Mouse (Mus musculus): Measurements from ENCODE around the gene Tnfrsf21. TPM values are rescaled to one million over a fixed set of nuclear protein-coding genes. Genes with fewer than 3 reads are reported as not detected.

Gene Tnfrsf21
- 51.9 and 53.8 TPM in 2 replicates for polyA plus RNA-seq (2015; fragmentation: Nextera tagmentation; extraction: Ambion mirVana)

DNA sequence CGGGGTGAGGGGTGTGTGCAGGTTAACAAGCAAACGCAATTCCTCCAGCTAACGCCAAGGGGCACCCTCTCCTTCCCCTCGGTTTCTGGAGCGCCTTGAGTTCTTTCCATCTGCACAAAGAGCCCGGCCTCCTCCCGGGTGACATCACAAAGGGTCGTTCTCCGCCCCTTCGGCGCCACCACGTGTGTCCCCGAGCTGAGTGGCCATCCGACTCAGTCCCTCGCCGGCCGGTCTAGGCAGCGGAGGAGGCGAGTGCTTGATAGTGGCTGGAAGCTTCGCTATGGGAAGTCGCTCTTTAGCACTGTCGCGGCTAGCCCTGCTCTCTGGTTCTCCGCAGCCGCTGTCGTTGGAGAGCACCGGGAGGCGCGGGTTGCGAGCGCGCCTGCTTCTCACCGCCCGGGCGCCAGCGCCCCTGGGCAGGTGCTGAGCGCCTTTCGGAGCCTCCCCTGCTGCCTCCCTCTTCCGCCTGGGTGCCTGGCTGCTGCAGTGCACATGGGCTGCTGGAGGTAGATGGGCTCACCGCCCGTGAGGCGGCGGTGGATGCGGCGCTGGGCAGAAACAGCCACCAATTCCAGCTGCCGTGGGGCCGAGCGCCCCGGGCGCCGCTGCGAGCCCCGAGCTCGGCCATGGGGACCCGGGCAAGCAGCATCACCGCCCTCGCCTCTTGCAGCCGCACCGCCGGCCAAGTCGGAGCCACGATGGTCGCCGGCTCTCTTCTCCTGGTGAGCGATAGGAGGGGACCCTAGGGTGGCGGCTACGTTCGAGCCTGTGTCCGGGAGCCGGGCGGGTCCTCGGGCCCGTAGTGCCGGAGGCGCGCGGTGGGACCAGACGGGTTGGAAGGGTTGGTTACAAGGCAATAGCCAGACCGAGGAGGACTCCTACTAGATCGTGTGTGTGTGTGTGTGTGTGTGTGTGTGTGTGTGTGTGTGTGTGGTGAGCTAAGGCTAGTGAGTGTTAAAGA, at the start of gene Tnfrsf21:
Tnfrsf21 (plus strand) TSS at position 185 of the 961 bp plus-strand sequence.
- peaks cover 14% of the 10 kb centered on the region for H3K36me3 ChIP-seq
- H3K4me2 ChIP-seq, result peak within 1 kb of the TSS; percentile 93
- H3K9me3 ChIP-seq (replicated peaks), result no peaks in the 10 kb centered on the region
- H3K9ac ChIP-seq, result peak within 1 kb of the TSS; percentile 75
- H3K27me3 ChIP-seq, result peaks cover 4% of the 10 kb centered on the region; the same call in 1 of the 2 replicates
- ATAC-seq (replicated peaks; ENCODE audit: low FRiP score), result peak; percentile 97
- peak within 1 kb of the TSS; percentile 86 for H3K27ac ChIP-seq
- peak within 1 kb of the TSS; percentile 71 for H3K4me3 ChIP-seq (replicated peaks)
- under 1% methylated on average over 80 of the region's 80 CpGs for WGBS
- H3K4me1 ChIP-seq, result peaks cover 22% of the 10 kb centered on the region

DNA sequence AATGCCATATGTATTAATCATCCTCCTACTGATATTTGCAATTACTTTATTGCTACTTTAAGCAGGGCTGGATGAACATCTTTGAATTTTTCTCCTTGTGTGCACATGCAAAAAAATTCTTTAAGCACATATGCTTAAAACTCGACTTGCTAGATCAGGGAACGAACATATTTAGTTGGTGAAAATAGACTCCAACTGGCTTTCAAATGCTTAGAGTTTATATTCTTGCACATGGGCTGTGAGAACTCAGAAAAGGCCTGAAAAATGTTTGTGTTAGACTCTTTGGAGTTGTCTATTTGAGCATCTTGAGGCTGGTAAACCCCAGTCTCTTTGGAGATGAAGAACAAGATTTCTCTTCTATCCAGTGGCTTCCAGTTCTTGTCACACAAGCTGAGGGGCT, 48.2 kb upstream of the Tnfrsf21 start:
- WGBS, result 87% methylated on average over 2 of the region's 2 CpGs
- Histone ChIP-seq H3K36me3 (no peaks in the 10 kb centered on the region), H3K4me2 (no peak overlapping the region), H3K27ac (no peak overlapping the region), H3K27me3 (no peaks in the 10 kb centered on the region), H3K4me1 (no peaks in the 10 kb centered on the region), H3K4me3 (replicated peaks) (no peak overlapping the region), H3K9ac (no peak overlapping the region), H3K9me3 (replicated peaks) (no peaks in the 10 kb centered on the region)
- no peak for ATAC-seq (replicated peaks; ENCODE audit: low FRiP score)

DNA sequence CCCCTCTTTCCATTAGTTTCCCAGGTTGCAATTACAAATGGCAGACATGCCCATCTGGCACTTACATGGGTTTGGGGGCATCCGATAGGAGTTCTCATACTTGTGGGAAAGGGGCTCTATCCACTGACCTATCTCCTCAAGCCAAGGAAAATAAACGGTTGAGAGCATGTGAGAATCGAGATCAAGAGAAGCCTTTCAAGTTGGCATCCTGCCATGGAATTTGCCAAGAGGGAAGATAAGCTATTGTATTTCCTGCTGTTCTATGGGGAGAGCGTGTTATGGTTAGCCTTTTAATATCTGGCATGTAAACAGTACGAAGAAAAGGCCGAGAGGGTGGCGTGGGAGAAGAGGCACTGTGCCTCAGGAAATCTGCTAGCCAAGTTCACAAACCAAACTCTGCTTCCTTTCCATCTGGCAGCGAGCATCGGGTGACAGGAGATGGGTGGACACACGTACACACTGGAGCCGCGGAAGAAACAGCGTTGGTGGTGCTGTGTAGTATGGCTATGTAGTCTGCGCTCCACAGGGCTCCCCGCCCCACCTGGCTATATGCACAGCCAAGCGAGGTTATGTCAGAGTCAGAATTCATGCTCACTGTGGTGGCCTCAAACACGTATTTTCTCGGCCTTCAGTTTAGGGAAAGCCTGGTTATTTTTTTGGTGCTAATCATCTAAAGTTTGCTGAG, 40.9 kb upstream of the Tnfrsf21 start:
- no peak overlapping the region for H3K4me2 ChIP-seq
- no peaks in the 10 kb centered on the region for H3K36me3 ChIP-seq
- no peak overlapping the region for H3K9ac ChIP-seq
- H3K4me3 ChIP-seq (replicated peaks), result no peak overlapping the region
- H3K27me3 ChIP-seq, result no peaks in the 10 kb centered on the region
- WGBS, result 52% methylated on average over 18 of the region's 18 CpGs
- peaks cover 11% of the 10 kb centered on the region for H3K4me1 ChIP-seq
- ATAC-seq (replicated peaks; ENCODE audit: low FRiP score), result peak; percentile 54
- peak overlapping the region; percentile 54; the same call in 1 of the 2 replicates for H3K27ac ChIP-seq
- H3K9me3 ChIP-seq (replicated peaks), result no peaks in the 10 kb centered on the region

DNA sequence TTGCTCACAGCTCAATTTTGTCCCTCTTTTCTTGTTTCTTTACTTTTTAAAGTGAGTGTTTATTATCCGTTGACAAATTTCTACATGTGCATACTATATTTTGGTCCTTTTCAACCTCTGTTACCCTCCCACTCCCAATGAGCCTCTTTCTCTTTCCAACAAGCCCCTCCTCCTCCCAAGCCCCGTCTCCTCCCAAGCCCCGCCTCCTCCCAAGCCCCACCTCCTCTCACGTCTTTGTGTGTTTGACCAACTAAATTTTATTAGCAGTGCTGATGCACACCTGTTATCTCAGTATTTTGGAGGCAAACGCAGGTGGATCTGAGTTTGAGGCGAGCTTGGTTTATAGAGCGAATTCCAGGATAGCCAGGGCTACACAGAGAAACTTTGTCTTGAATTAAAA, 38.6 kb upstream of the Tnfrsf21 start:
- peaks cover 11% of the 10 kb centered on the region for H3K4me1 ChIP-seq
- no peak for ATAC-seq (replicated peaks; ENCODE audit: low FRiP score)
- H3K9ac ChIP-seq, result no peak overlapping the region
- no peak overlapping the region for H3K4me3 ChIP-seq (replicated peaks)
- no peak overlapping the region for H3K27ac ChIP-seq
- WGBS, result 76% methylated on average over 7 of the region's 7 CpGs
- H3K9me3 ChIP-seq (replicated peaks), result no peaks in the 10 kb centered on the region
- H3K27me3 ChIP-seq, result no peaks in the 10 kb centered on the region
- H3K36me3 ChIP-seq, result no peaks in the 10 kb centered on the region
- no peak overlapping the region for H3K4me2 ChIP-seq

DNA sequence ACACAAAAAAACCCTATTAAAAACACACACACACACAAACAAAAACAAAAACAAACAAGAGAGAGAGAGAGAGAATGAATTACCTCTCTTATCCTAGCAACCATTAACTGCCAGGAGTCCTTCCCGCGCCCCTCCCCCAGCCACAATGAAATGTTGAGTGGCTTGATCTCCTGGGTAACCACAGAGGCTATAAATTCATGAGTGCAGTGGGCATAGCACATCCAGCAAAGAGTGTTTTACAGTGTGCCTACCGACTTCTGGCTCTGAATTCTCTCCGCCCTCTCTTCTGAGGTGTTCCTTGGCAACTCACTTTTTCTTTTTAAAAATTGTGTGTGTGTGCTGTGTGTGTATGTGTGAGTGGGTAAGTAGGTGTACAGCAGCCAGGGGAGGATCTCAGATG, 38.0 kb upstream of the Tnfrsf21 start:
- H3K27ac ChIP-seq, result no peak overlapping the region
- H3K4me2 ChIP-seq, result no peak overlapping the region
- ATAC-seq (replicated peaks; ENCODE audit: low FRiP score), result no peak
- WGBS, result 39% methylated on average over 4 of the region's 4 CpGs
- H3K9ac ChIP-seq, result no peak overlapping the region
- H3K4me1 ChIP-seq, result peaks cover 11% of the 10 kb centered on the region
- H3K4me3 ChIP-seq (replicated peaks), result no peak overlapping the region
- no peaks in the 10 kb centered on the region for H3K9me3 ChIP-seq (replicated peaks)
- H3K27me3 ChIP-seq, result no peaks in the 10 kb centered on the region
- H3K36me3 ChIP-seq, result no peaks in the 10 kb centered on the region

DNA sequence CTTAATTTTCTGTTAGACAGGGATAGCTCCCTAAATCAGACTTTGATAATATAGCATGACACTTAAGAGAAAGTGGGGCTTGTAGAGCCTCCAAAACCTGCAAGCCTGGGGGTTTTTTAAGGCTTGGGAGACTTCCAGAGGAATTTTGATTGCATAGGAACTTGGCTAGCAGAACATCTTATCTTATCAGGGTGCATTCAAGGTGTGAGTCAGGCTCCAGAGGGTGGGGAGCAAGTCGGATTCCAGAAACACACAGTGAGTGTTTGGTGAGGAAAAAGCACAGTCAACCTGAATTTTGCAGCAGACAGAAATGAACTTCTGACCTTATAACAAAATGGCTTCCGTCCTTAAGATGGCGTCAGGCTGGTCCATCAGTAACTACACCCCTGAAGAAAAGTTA, 34.5 kb upstream of the Tnfrsf21 start:
- Histone ChIP-seq H3K9ac (no peak overlapping the region), H3K9me3 (replicated peaks) (no peaks in the 10 kb centered on the region), H3K36me3 (no peaks in the 10 kb centered on the region), H3K27me3 (no peaks in the 10 kb centered on the region), H3K4me3 (replicated peaks) (no peak overlapping the region), H3K4me2 (no peak overlapping the region), H3K27ac (no peak overlapping the region), H3K4me1 (peaks cover 5% of the 10 kb centered on the region)
- WGBS, result 83% methylated on average over 3 of the region's 3 CpGs
- ATAC-seq (replicated peaks; ENCODE audit: low FRiP score), result no peak

DNA sequence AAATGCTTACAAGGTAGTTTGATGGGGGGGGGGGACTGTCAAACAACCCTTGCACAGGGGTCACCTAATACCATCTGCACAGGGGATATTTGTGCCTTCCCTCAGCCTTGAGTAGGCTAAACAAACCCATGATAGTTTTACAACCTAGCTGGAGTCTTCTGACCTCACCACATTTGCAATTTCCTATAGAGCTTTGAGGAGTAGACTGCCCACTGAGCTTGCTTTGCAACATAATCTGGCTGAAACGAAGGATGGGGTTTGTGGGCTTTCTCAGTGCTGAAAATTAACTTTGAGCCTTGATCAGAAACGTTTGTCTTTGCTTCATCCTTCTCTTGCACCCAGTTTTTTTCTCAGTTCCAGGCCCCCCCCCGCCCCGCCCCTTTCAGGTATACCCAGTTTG, 33.8 kb upstream of the Tnfrsf21 start:
- Histone ChIP-seq H3K4me2 (no peak overlapping the region), H3K9ac (no peak overlapping the region), H3K36me3 (no peaks in the 10 kb centered on the region), H3K27ac (no peak overlapping the region), H3K4me1 (peaks cover 8% of the 10 kb centered on the region), H3K9me3 (replicated peaks) (no peaks in the 10 kb centered on the region), H3K27me3 (no peaks in the 10 kb centered on the region), H3K4me3 (replicated peaks) (no peak overlapping the region)
- 52% methylated on average over 4 of the region's 4 CpGs for WGBS
- no peak for ATAC-seq (replicated peaks; ENCODE audit: low FRiP score)

DNA sequence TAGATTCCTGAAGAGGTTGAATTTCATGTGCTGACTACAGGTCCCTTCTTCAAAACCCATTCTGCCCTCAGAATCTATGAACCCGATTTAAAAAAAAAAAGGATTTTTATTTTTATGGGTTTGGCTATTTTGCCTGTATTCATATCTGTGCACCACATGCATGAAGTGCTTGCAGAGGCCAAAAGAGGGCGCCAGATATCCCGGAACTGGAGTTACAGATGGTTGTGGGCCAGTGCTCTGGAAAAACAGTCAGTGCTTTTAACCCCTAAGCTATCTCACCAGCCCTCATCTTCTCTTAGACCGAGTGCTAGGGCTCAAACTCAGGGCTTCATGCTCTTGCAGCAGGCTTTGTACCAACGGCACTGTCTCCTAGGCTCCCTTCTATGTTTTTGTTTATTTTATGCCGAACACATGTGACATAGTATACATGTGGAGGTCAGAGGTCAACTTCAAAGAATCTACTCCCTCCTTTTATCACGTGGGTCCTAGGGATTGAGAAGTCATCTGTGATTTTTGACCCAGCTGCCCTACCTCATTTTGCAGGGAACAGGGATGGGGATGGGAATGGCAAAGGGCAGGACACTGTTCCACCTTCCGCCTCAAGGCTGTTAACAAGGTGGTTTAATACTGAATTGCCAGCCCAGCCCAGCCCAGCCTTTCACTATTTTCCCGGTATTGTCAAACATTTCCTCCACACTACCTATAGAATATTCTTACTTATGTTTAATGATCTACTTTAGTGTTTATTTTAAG, 30.3 kb upstream of the Tnfrsf21 start:
- Histone ChIP-seq H3K27ac (no peak overlapping the region), H3K36me3 (no peaks in the 10 kb centered on the region), H3K4me2 (no peak overlapping the region), H3K9me3 (replicated peaks) (no peaks in the 10 kb centered on the region), H3K4me3 (replicated peaks) (no peak overlapping the region), H3K4me1 (peaks cover 5% of the 10 kb centered on the region; the same call in 1 of the 2 replicates), H3K9ac (no peak overlapping the region), H3K27me3 (no peaks in the 10 kb centered on the region)
- WGBS, result 44% methylated on average over 9 of the region's 9 CpGs
- 0 out of 2 replicates have a peak, but pooled peaks have one; percentile 9 for ATAC-seq (replicated peaks; ENCODE audit: low FRiP score)

DNA sequence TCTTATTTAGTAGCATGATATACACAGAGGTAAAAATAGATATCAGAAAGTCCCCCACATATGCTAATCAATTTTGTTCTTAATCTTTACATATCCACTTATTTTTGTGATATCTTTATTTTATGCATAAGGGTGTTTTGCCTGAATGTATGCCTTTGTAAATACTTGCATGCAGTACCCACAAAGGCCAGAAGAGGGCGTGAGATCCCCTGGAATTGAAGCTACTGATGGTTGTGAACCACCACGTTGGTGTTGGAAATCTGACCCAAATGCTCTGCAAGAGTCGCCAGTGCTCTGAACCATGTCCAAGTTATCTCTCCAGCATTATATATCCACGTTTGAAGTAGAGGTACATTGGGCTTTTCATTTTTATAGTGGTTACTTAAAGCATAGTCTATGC, 28.7 kb upstream of the Tnfrsf21 start:
- H3K9ac ChIP-seq, result no peak overlapping the region
- H3K4me1 ChIP-seq, result peaks cover 8% of the 10 kb centered on the region; the same call in 1 of the 2 replicates
- WGBS, result 28% methylated on average over 4 of the region's 4 CpGs
- H3K27me3 ChIP-seq, result no peaks in the 10 kb centered on the region
- no peaks in the 10 kb centered on the region for H3K9me3 ChIP-seq (replicated peaks)
- no peak for ATAC-seq (replicated peaks; ENCODE audit: low FRiP score)
- no peaks in the 10 kb centered on the region for H3K36me3 ChIP-seq
- H3K4me3 ChIP-seq (replicated peaks), result no peak overlapping the region
- no peak overlapping the region for H3K4me2 ChIP-seq
- no peak overlapping the region for H3K27ac ChIP-seq

DNA sequence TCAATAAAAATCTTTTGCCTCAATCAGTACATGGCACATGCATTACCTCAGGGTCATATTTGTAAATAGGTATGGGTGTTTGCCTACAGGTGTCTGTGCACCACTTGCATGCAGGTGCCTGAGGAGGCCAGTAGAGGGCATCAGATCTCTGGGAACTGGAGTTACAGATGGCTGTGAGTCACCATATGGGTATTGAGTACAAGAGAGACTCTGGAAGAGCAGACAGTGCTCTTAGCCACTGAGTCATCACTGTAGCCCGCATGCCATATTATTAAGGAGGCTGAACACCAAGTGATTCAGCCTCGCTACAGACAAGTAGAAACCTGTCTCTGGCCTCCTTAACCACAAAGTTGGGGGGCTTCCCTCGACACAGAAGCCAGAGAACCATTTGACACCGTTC, 26.4 kb upstream of the Tnfrsf21 start:
- no peak overlapping the region for H3K9ac ChIP-seq
- no peaks in the 10 kb centered on the region for H3K36me3 ChIP-seq
- no peak overlapping the region for H3K27ac ChIP-seq
- WGBS, result 80% methylated on average over 4 of the region's 4 CpGs
- H3K9me3 ChIP-seq (replicated peaks), result no peaks in the 10 kb centered on the region
- no peak overlapping the region for H3K4me2 ChIP-seq
- ATAC-seq (replicated peaks; ENCODE audit: low FRiP score), result no peak
- H3K4me3 ChIP-seq (replicated peaks), result no peak overlapping the region
- no peaks in the 10 kb centered on the region for H3K27me3 ChIP-seq
- peaks cover 8% of the 10 kb centered on the region; the same call in 1 of the 2 replicates for H3K4me1 ChIP-seq

DNA sequence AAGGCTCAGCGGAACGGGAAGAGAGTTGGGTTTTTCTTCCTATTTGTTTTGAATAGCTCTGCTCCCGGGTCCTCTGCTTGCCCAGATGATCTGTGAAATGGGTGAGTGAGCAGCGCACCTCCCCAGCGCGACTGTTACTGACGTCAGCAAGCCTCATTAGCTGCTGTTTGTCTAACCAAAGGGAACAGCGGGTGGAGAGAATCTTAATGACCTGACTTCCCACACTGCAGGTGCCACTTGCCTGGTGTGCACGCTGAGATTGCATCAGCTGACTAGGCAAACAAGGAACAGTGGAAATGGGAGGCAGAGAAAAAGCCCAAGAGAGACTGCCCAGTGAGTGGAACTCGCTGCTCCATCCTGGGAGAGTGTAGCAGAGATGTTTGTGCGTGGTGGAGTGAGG, 25.2 kb upstream of the Tnfrsf21 start:
- Histone ChIP-seq H3K4me3 (replicated peaks) (no peak overlapping the region), H3K9me3 (replicated peaks) (no peaks in the 10 kb centered on the region), H3K36me3 (no peaks in the 10 kb centered on the region), H3K4me2 (no peak overlapping the region), H3K27ac (no peak overlapping the region), H3K4me1 (peaks cover 8% of the 10 kb centered on the region; the same call in 1 of the 2 replicates), H3K9ac (no peak overlapping the region), H3K27me3 (no peaks in the 10 kb centered on the region)
- 43% methylated on average over 11 of the region's 11 CpGs for WGBS
- peak; percentile 55 for ATAC-seq (replicated peaks; ENCODE audit: low FRiP score)

All from kidney, embryonic 15.5 days (tissue).